Mouse (Mus musculus): Measurements from ENCODE around the gene Plekha4.

GRCm38 (mm10) chr7:45520605-45521004 is 5.5 kb upstream of the Plekha4 start:
- no peak for TF ChIP-seq POLR2A (IDR thresholded peaks at IDR 0.05; ENCODE audit: control insufficient read depth, extremely low read depth, insufficient read depth, low read length, poor library complexity)
- TF ChIP-seq CTCF (IDR thresholded peaks at IDR 0.05; ENCODE audit: borderline replicate concordance, control insufficient read depth, extremely low read depth, insufficient read depth, low read length, poor library complexity): no peak
